Mouse (Mus musculus): ENCODE results near the gene St7.

DNA sequence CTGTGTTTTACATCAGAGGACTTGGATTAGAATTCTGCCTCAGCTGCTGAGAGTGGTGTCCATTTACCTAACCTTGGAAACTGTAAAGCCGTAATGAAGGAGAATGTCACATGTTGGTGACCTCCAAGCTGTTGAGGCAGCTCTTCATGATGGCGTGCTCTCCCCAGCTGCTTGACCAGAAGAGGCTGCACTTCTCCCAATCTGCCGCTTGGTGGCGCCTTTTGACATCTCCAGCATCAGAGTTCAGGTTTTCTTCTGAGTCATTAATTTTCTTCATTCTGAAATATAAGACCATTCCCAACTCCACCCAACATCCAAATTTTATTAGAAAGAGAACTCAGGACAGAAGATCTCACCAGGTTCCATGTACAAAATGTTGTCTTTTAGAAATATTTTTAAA, 232.5 kb downstream of the St7 start:
- TF ChIP-seq CTCF (IDR thresholded peaks at IDR 0.05; ENCODE audit: low read depth) (peak; percentile 49), EP300 (IDR thresholded peaks at IDR 0.05; ENCODE audit: low read depth) (no peak)

Data from heart, postnatal 0 days (tissue).